Mouse (Mus musculus): ENCODE results near the gene Ppp4r3b.
A peak's percentile ranks its signal among the peaks of the same experiment; 100 is the strongest.

GRCm38 (mm10) chr11:29130385-29131355 is 42.0 kb upstream of the Ppp4r3b start, which contains the start of gene Pnpt1:
- TF ChIP-seq TCF12 (IDR thresholded peaks at IDR 0.05; ENCODE audit: low read depth, low read length) (peak; percentile 14; the same call in 1 of the 2 replicates), MEF2A (IDR thresholded peaks at IDR 0.05; ENCODE audit: extremely low read depth, insufficient replicate concordance, low read depth, low read length, poor library complexity, severe bottlenecking) (no peak), CTCF (IDR thresholded peaks at IDR 0.05 in 2 of 3, conservative IDR thresholded peaks at IDR 0.05 in 1 of 3; ENCODE audit: control insufficient read depth in 1 of 3, insufficient read depth in 1 of 3, low read depth in 2 of 3, low read length in 3 of 3, poor library complexity in 1 of 3, severe bottlenecking in 1 of 3) (no peak), ETS1 (IDR thresholded peaks at IDR 0.05; ENCODE audit: low read depth, low read length) (peak; percentile 12; the same call in 1 of the 2 replicates), POLR2A (IDR thresholded peaks at IDR 0.05; ENCODE audit: control insufficient read depth in 1 of 2, insufficient read depth in 1 of 2, low read depth in 1 of 2, low read length in 2 of 2, poor library complexity in 1 of 2) (peak; percentile 91 to 95), ZC3H11A (IDR thresholded peaks at IDR 0.05; ENCODE audit: low read depth, low read length) (no peak), EP300 (IDR thresholded peaks at IDR 0.05; ENCODE audit: low read depth in 1 of 2, low read length in 2 of 2) (no peak), NRF1 (IDR thresholded peaks at IDR 0.05; ENCODE audit: insufficient read depth, low read depth, low read length, poor library complexity, severe bottlenecking) (no peak; the same call in 1 of the 2 replicates), RAD21 (IDR thresholded peaks at IDR 0.05; ENCODE audit: low read depth, low read length) (no peak)
